Mouse (Mus musculus): ENCODE measurements around the gene Rnf130. TPM values are rescaled to one million over a fixed set of nuclear protein-coding genes. Genes with fewer than 3 reads are reported as not detected.

Gene Rnf130
- polyA plus RNA-seq, 1 experiment from 2014 or later = 75.0 TPM

- no peaks in the 10 kb centered on the region for H3K36me3 ChIP-seq (replicated peaks; ENCODE audit: insufficient read depth, low read length)
- H3K4me3 ChIP-seq (ENCODE audit: low read depth, low read length) = no peak overlapping the region
- H3K9me3 ChIP-seq (ENCODE audit: low read length) = no peaks in the 10 kb centered on the region
- H3K9ac ChIP-seq (replicated peaks) = no peak overlapping the region
- peaks cover 21% of the 10 kb centered on the region for H3K4me1 ChIP-seq (ENCODE audit: insufficient read depth)
- 46% methylated on average over 4 of the region's 4 CpGs for WGBS (ENCODE audit: insufficient replicate concordance)
- DNase-seq (no peak), ATAC-seq (no peak)
- no peak overlapping the region for H3K4me2 ChIP-seq (ENCODE audit: low read depth, low read length)
- no peak overlapping the region for H3K27ac ChIP-seq (ENCODE audit: low read depth)
- no peaks in the 10 kb centered on the region for H3K27me3 ChIP-seq (ENCODE audit: insufficient read depth, low read length)
- TF ChIP-seq EP300 (IDR thresholded peaks at IDR 0.05; ENCODE audit: low read depth) = no peak
- TF ChIP-seq CTCF (IDR thresholded peaks at IDR 0.05; ENCODE audit: low read depth) = no peak
These were observed 28.7 kb upstream of the Rnf130 start for GRCm38 (mm10) chr11:49996398-49996797.

GRCm38 (mm10) chr11:49997321-49997720 lies 27.8 kb upstream of the Rnf130 start:
- ATAC-seq (no peak), DNase-seq (no peak)
- TF ChIP-seq CTCF (IDR thresholded peaks at IDR 0.05; ENCODE audit: low read depth) (no peak), EP300 (IDR thresholded peaks at IDR 0.05; ENCODE audit: low read depth) (no peak)

GRCm38 (mm10) chr11:50002853-50003252 lies 22.3 kb upstream of the Rnf130 start:
- H3K4me2 ChIP-seq (ENCODE audit: low read depth, low read length) = no peak overlapping the region
- no peak for DNase-seq
- no peaks in the 10 kb centered on the region for H3K36me3 ChIP-seq (replicated peaks; ENCODE audit: insufficient read depth, low read length)
- ATAC-seq = no peak
- H3K4me1 ChIP-seq (ENCODE audit: insufficient read depth) = peaks cover under 1% of the 10 kb centered on the region; the same call in 1 of the 2 replicates
- H3K27me3 ChIP-seq (ENCODE audit: insufficient read depth, low read length) = no peaks in the 10 kb centered on the region
- WGBS (ENCODE audit: insufficient replicate concordance) = 58% methylated on average over 4 of the region's 4 CpGs
- TF ChIP-seq CTCF (IDR thresholded peaks at IDR 0.05; ENCODE audit: low read depth) (no peak), EP300 (IDR thresholded peaks at IDR 0.05; ENCODE audit: low read depth) (no peak; the same call in 1 of the 2 replicates)
- no peak overlapping the region for H3K9ac ChIP-seq (replicated peaks)
- H3K4me3 ChIP-seq (ENCODE audit: low read depth, low read length) = no peak overlapping the region
- no peak overlapping the region for H3K27ac ChIP-seq (ENCODE audit: low read depth)
- H3K9me3 ChIP-seq (ENCODE audit: low read length) = no peaks in the 10 kb centered on the region

More at GRCm38 (mm10) chr11:49997321-49997720, 27.8 kb upstream of the Rnf130 start:
- H3K9ac ChIP-seq (replicated peaks) = no peak overlapping the region
- no peak overlapping the region for H3K4me2 ChIP-seq (ENCODE audit: low read depth, low read length)
- H3K4me1 ChIP-seq (ENCODE audit: insufficient read depth) = peaks cover 21% of the 10 kb centered on the region
- no peaks in the 10 kb centered on the region for H3K36me3 ChIP-seq (replicated peaks; ENCODE audit: insufficient read depth, low read length)
- no peak overlapping the region for H3K4me3 ChIP-seq (ENCODE audit: low read depth, low read length)
- H3K9me3 ChIP-seq (ENCODE audit: low read length) = no peaks in the 10 kb centered on the region
- no peak overlapping the region; the same call in 1 of the 2 replicates for H3K27ac ChIP-seq (ENCODE audit: low read depth)
- 34% methylated on average over 5 of the region's 5 CpGs for WGBS (ENCODE audit: insufficient replicate concordance)
- H3K27me3 ChIP-seq (ENCODE audit: insufficient read depth, low read length) = no peaks in the 10 kb centered on the region

- no peak for ATAC-seq
- Histone ChIP-seq H3K9ac (replicated peaks) (no peak overlapping the region), H3K27me3 (ENCODE audit: insufficient read depth, low read length) (no peaks in the 10 kb centered on the region), H3K36me3 (replicated peaks; ENCODE audit: insufficient read depth, low read length) (no peaks in the 10 kb centered on the region), H3K4me2 (ENCODE audit: low read depth, low read length) (no peak overlapping the region), H3K4me1 (ENCODE audit: insufficient read depth) (no peaks in the 10 kb centered on the region), H3K9me3 (ENCODE audit: low read length) (no peaks in the 10 kb centered on the region), H3K27ac (ENCODE audit: low read depth) (no peak overlapping the region), H3K4me3 (ENCODE audit: low read depth, low read length) (no peak overlapping the region)
- WGBS (ENCODE audit: insufficient replicate concordance) = 83% methylated on average over 10 of the region's 10 CpGs
- DNase-seq = no peak
- TF ChIP-seq CTCF (IDR thresholded peaks at IDR 0.05; ENCODE audit: low read depth) (no peak), EP300 (IDR thresholded peaks at IDR 0.05; ENCODE audit: low read depth) (no peak)
These were observed 17.4 kb upstream of the Rnf130 start for GRCm38 (mm10) chr11:50007776-50008175.

- Histone ChIP-seq H3K9ac (replicated peaks) (no peak overlapping the region), H3K4me3 (ENCODE audit: low read depth, low read length) (no peak overlapping the region), H3K9me3 (ENCODE audit: low read length) (no peaks in the 10 kb centered on the region), H3K27me3 (ENCODE audit: insufficient read depth, low read length) (no peaks in the 10 kb centered on the region), H3K4me1 (ENCODE audit: insufficient read depth) (no peaks in the 10 kb centered on the region), H3K27ac (ENCODE audit: low read depth) (no peak overlapping the region), H3K36me3 (replicated peaks; ENCODE audit: insufficient read depth, low read length) (no peaks in the 10 kb centered on the region), H3K4me2 (ENCODE audit: low read depth, low read length) (no peak overlapping the region)
- DNase-seq (no peak), ATAC-seq (no peak)
- no peak for TF ChIP-seq EP300 (IDR thresholded peaks at IDR 0.05; ENCODE audit: low read depth)
- no peak for TF ChIP-seq CTCF (IDR thresholded peaks at IDR 0.05; ENCODE audit: low read depth)
- 66% methylated on average over 5 of the region's 5 CpGs for WGBS (ENCODE audit: insufficient replicate concordance)
These were observed 16.9 kb upstream of the Rnf130 start for GRCm38 (mm10) chr11:50008231-50008630.

- Histone ChIP-seq H3K4me3 (ENCODE audit: low read depth, low read length) (no peak overlapping the region), H3K4me1 (ENCODE audit: insufficient read depth) (no peaks in the 10 kb centered on the region; the same call in 1 of the 2 replicates), H3K27ac (ENCODE audit: low read depth) (no peak overlapping the region), H3K4me2 (ENCODE audit: low read depth, low read length) (no peak overlapping the region), H3K27me3 (ENCODE audit: insufficient read depth, low read length) (no peaks in the 10 kb centered on the region), H3K9ac (replicated peaks) (no peak overlapping the region), H3K9me3 (ENCODE audit: low read length) (no peaks in the 10 kb centered on the region), H3K36me3 (replicated peaks; ENCODE audit: insufficient read depth, low read length) (no peaks in the 10 kb centered on the region)
- ATAC-seq (no peak), DNase-seq (no peak)
- WGBS (ENCODE audit: insufficient replicate concordance) = 83% methylated on average over 5 of the region's 6 CpGs
- TF ChIP-seq CTCF (IDR thresholded peaks at IDR 0.05; ENCODE audit: low read depth) = no peak
- TF ChIP-seq EP300 (IDR thresholded peaks at IDR 0.05; ENCODE audit: low read depth) = no peak
These were observed 12.1 kb upstream of the Rnf130 start for GRCm38 (mm10) chr11:50013016-50013415.

GRCm38 (mm10) chr11:50016503-50016902 lies 8.6 kb upstream of the Rnf130 start:
- Histone ChIP-seq H3K4me1 (ENCODE audit: insufficient read depth) (no peaks in the 10 kb centered on the region; the same call in 1 of the 2 replicates), H3K27me3 (ENCODE audit: insufficient read depth, low read length) (no peaks in the 10 kb centered on the region), H3K9ac (replicated peaks) (no peak overlapping the region), H3K27ac (ENCODE audit: low read depth) (no peak overlapping the region), H3K4me2 (ENCODE audit: low read depth, low read length) (no peak overlapping the region), H3K9me3 (ENCODE audit: low read length) (no peaks in the 10 kb centered on the region), H3K4me3 (ENCODE audit: low read depth, low read length) (no peak overlapping the region), H3K36me3 (replicated peaks; ENCODE audit: insufficient read depth, low read length) (no peaks in the 10 kb centered on the region)
- WGBS (ENCODE audit: insufficient replicate concordance) = 61% methylated on average over 5 of the region's 5 CpGs
- ATAC-seq (no peak), DNase-seq (no peak)
- no peak for TF ChIP-seq EP300 (IDR thresholded peaks at IDR 0.05; ENCODE audit: low read depth)
- no peak for TF ChIP-seq CTCF (IDR thresholded peaks at IDR 0.05; ENCODE audit: low read depth)

All from liver, postnatal 0 days (tissue).